ENCODE assay signal across 1 mouse cellular context in the genomic region with DNA sequence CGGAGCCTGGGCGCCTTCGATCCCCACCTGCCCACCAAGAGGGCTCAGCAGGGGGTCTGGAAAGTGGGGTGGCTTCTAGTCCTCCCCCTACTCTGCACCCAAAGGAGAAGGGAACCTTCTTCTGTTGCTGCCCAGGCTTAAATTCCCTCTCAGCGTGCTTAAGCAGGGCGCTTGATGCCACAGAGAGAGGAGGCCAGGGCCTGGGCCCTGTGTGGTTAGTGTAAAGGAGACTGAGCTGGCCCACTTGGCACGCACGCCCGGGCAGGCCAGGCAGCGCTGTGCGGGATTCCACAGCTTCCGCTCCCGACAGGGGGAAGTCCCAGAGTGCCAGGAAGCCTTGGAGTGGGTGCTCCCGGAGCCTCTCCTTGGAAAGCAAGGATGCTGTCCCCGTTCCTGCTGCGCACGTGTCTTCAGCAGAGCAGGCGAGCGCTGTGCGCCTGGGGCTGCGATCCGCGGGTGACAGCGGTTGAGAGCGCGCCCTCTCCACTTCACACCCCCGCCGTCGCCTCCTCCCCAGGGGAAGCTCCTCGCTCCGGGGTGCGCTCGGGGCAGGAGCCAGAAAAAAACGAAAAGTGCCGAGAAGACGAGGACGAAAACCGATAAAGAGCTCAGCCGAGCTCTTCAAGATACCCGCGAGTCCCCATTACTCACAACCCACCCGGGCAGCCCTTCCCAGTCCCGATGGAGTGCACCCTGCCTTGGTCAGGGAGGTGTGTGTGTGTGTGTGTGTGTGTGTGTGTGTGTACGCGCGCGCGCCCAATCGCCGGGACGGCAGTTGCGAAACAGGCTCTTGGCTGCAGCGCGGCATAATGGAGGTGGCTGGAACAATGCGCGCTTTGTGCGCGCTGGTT.
TF ChIP-seq lines count a peak whose summit lies in the region.

No protein-coding gene starts in this region.

TF ChIP-seq in MEL, 35 proteins besides CTCF, POLR2A, EP300 and RAD21 (continued from another document):
- TF ChIP-seq ELF1 (IDR thresholded peaks at IDR 0.05; ENCODE audit: low read depth, low read length) (no peak), MYC (IDR thresholded peaks at IDR 0.05; ENCODE audit: low read depth, low read length) (peak; percentile 83), MEF2A (IDR thresholded peaks at IDR 0.05; ENCODE audit: extremely low read depth, insufficient replicate concordance, low read depth, low read length, poor library complexity, severe bottlenecking) (no peak), RCOR1 (IDR thresholded peaks at IDR 0.05; ENCODE audit: low read depth, low read length) (no peak), CHD1 (IDR thresholded peaks at IDR 0.05; ENCODE audit: low read depth, low read length) (peak; percentile 23), TAL1 (IDR thresholded peaks at IDR 0.05; ENCODE audit: low read length) (no peak), JUND (IDR thresholded peaks at IDR 0.05; ENCODE audit: low read depth, low read length) (no peak), MXI1 (IDR thresholded peaks at IDR 0.05; ENCODE audit: low read depth, low read length) (peak; percentile 84), NELFE (IDR thresholded peaks at IDR 0.05; ENCODE audit: low read depth, low read length) (peak; percentile 70), USF2 (IDR thresholded peaks at IDR 0.05; ENCODE audit: borderline replicate concordance in 1 of 2, insufficient read depth in 1 of 2, low read depth in 1 of 2, low read length in 2 of 2) (no peak), ZKSCAN1 (IDR thresholded peaks at IDR 0.05; ENCODE audit: low read depth, low read length) (no peak), MAFK (IDR thresholded peaks at IDR 0.05; ENCODE audit: borderline replicate concordance, low read depth, low read length) (no peak), POLR2AphosphoS2 (IDR thresholded peaks at IDR 0.05; ENCODE audit: low read length) (peak; percentile 63; the same call in 1 of the 2 replicates), USF1 (IDR thresholded peaks at IDR 0.05; ENCODE audit: low read depth, low read length) (0 out of 2 replicates have a peak, but pooled peaks have one; percentile 7), ZC3H11A (IDR thresholded peaks at IDR 0.05; ENCODE audit: low read depth, low read length) (no peak), ETS1 (IDR thresholded peaks at IDR 0.05; ENCODE audit: low read depth, low read length) (peak; percentile 12; the same call in 1 of the 2 replicates), MAZ (IDR thresholded peaks at IDR 0.05; ENCODE audit: low read depth, low read length) (no peak), GABPA (IDR thresholded peaks at IDR 0.05; ENCODE audit: low read depth, low read length) (no peak), BHLHE40 (IDR thresholded peaks at IDR 0.05; ENCODE audit: borderline replicate concordance, low read depth, low read length) (peak; percentile 41; the same call in 1 of the 2 replicates), MAX (IDR thresholded peaks at IDR 0.05; ENCODE audit: low read length) (peak; percentile 47)
TF ChIP-seq in MEL: peak in this region for 15.
